Mouse (Mus musculus) heart, adult 2 months (tissue): ENCODE data around the gene Fbxo36. TPM values are rescaled to one million over a fixed set of nuclear protein-coding genes. Genes with fewer than 3 reads are reported as not detected.

Experiments
- DNase-seq, 2 experiments: peaks; one replicate each; pipeline ENCODE4 v3.0.0; 2021
- H3K27ac ChIP-seq: fragments of 200-600 bp; 2 replicates; pipeline ENCODE4 v1.8.1; 2022
- H3K27me3 ChIP-seq: fragments of 200-500 bp; 2 replicates; pipeline ENCODE4 v1.6.1; 2012; ENCODE audit warnings: mild to moderate bottlenecking, low read length, inconsistent platforms, mixed read lengths; ENCODE audit not compliant: control insufficient read depth, insufficient read depth
- H3K36me3 ChIP-seq: fragments of 200-500 bp; 2 replicates; pipeline ENCODE4 v1.6.1; 2012; ENCODE audit warnings: low read length, inconsistent platforms; ENCODE audit not compliant: control insufficient read depth, insufficient read depth
- H3K4me1 ChIP-seq: fragments of 200-500 bp; 2 replicates; pipeline ENCODE4 v1.6.1; 2011; ENCODE audit warnings: low read length; ENCODE audit not compliant: control insufficient read depth, insufficient read depth
- H3K4me3 ChIP-seq: fragments of 200-600 bp; 2 replicates; pipeline ENCODE4 v1.8.1; 2022
- H3K79me2 ChIP-seq: fragments of 200-500 bp; replicated peaks from 2 replicates; pipeline ENCODE4 v1.6.1; 2012; ENCODE audit warnings: mild to moderate bottlenecking, inconsistent platforms, low read length, moderate library complexity, mixed read lengths; ENCODE audit not compliant: control insufficient read depth, insufficient read depth
- H3K9ac ChIP-seq: fragments of 200-500 bp; 2 replicates; pipeline ENCODE4 v1.6.1; 2012; ENCODE audit warnings: low read depth, mild to moderate bottlenecking, control low read depth, inconsistent platforms, low read length, mixed read lengths
- CTCF ChIP-seq: fragments of 200-600 bp; IDR thresholded peaks from 2 replicates; pipeline ENCODE4 v1.8.1; 2022; ENCODE audit warnings: antibody characterized with exemption, mild to moderate bottlenecking, moderate library complexity
- EP300 ChIP-seq: fragments of 200-500 bp; IDR thresholded peaks from 2 replicates; pipeline ENCODE4 v1.6.1; 2011; ENCODE audit warnings: low read depth, low read length, control low read depth; ENCODE audit not compliant: insufficient read depth
- POLR2A ChIP-seq: fragments of 200-500 bp; IDR thresholded peaks from 2 replicates; pipeline ENCODE4 v1.6.1; 2011; ENCODE audit warnings: mild to moderate bottlenecking, low read depth, low read length, control low read depth; ENCODE audit not compliant: insufficient read depth
- WGBS: fragments of 180-500 bp; shearing (Covaris S2); methylation state at CpG from one replicate; pipeline ENCODE4 v1.1.7; 2018; 5-methylcytosine and 5-hydroxymethylcytosine counted together
- intact Hi-C: fragments of 180-260 bp; cut with DNase I; formaldehyde crosslinking; loops from one replicate; pipeline ENCODE4 v1.15.1; 2025
- long read RNA-seq: library from polyadenylated mRNA; stranded (forward); transcript quantifications from one replicate; pipeline ENCODE4 v2.0.0, GENCODE M21; 2021
- polyA plus RNA-seq: library from polyadenylated mRNA; depleted of rRNA; stranded (reverse); fragments of >200 nt; gene quantifications from 2 replicates; pipeline ENCODE4 v1.2.3, GENCODE M21; 2012; rRNA removed
- total RNA-seq, 2 experiments: library from RNA; stranded (reverse); gene quantifications; 2 replicates each; pipeline ENCODE4 v1.2.3; 2021

Gene Fbxo36
- total RNA-seq = 1 to 10 TPM; 1.5 to 2.7 TPM
- polyA plus RNA-seq = 2.5 and 2.9 TPM in 2 replicates
- long read RNA-seq, partial matches to known transcripts = 0 of 1 reads
- long read RNA-seq, other reads (novel, unspliced or antisense) = 0 of 1 reads

DNA sequence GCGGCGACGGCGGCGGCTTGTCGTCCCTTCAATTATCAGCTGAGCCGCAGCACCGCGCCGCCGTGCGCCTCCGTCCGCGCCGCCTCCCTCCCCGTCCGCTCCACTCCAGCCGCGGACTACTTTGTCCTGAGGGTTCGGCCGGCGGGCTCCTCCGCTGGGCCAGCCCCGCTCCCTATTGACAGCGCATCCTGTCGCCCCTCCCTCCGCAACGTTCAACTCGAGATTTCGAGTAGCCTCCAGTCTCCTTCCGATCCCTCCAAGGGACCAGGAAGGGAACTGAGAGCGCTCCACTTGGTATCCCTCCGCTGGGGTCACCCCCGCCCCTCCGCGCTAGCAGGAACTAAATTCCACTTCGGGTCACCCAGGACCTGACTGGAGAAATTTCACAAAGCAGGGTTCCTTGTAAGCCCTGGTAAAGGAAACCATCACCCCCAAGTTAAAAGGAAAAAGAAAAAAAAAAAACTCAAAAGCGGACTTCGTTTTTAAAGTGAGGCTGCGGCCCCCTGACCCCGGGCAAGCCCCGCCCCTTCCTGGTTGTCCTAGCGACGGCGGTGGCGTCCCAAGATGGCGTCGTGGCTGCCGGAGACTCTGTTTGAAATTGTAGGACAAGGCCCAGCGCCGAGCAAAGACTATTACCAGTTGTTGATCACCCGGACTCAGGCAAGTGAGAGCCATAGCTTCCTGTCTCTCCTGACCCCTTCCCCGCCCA is at the start of gene Fbxo36:
Gene Fbxo36, plus strand, starts transcription at position 533 of the 709 bp plus-strand sequence.
- Histone ChIP-seq H3K9ac (peak within 1 kb of the TSS; percentile 100), H3K4me1 (no peaks in the 10 kb centered on the region; the same call in 1 of the 2 replicates), H3K79me2 (peaks cover 2% of the 10 kb centered on the region), H3K36me3 (peaks cover 2% of the 10 kb centered on the region; the same call in 1 of the 2 replicates), H3K4me3 (peak within 1 kb of the TSS; percentile 97), H3K27ac (peak within 1 kb of the TSS; percentile 89), H3K27me3 (no peaks in the 10 kb centered on the region)
- TF ChIP-seq CTCF (no peak), POLR2A (0 out of 2 replicates have a peak, but pooled peaks have one; percentile 37), EP300 (0 out of 2 replicates have a peak, but pooled peaks have one; percentile 61)
- DNase-seq = peak; percentile 93 to 96
- intact Hi-C loops = loop anchor here (5.0 to 10.0 kb wide), 2 partner anchors 55 to 107 kb away; no protein-coding TSS in a partner anchor
- under 1% methylated on average over 38 of the region's 54 CpGs for WGBS

DNA sequence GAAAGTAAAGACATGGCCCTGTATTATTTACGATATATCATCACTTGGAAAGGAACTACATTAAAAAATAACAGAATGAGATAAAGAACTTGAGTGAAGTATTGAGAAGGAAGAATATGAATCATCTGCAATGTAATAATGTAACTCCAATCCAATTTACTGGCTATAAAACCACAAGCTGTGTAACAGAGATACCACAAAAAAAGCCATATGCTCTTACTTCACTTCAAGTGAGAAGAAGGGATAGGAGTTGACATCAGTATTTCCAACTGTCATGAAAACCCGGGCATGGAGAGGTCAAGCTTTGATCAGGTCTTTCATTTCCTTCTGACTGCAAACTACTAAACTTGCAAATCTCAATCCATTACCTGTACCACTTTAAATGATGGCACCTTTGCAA is 48.2 kb upstream of the Fbxo36 start:
- DNase-seq = no peak
- no peak overlapping the region for H3K4me3 ChIP-seq
- H3K79me2 ChIP-seq = peaks cover 3% of the 10 kb centered on the region; the same call in 1 of the 2 replicates
- intact Hi-C loops = no loop called here
- WGBS = 90% methylated on average over 2 of the region's 2 CpGs
- TF ChIP-seq CTCF (no peak), POLR2A (no peak), EP300 (no peak)
- H3K9ac ChIP-seq = no peak overlapping the region
- no peak overlapping the region for H3K27ac ChIP-seq
- no peaks in the 10 kb centered on the region for H3K27me3 ChIP-seq
- no peaks in the 10 kb centered on the region for H3K4me1 ChIP-seq
- peaks cover 4% of the 10 kb centered on the region for H3K36me3 ChIP-seq

DNA sequence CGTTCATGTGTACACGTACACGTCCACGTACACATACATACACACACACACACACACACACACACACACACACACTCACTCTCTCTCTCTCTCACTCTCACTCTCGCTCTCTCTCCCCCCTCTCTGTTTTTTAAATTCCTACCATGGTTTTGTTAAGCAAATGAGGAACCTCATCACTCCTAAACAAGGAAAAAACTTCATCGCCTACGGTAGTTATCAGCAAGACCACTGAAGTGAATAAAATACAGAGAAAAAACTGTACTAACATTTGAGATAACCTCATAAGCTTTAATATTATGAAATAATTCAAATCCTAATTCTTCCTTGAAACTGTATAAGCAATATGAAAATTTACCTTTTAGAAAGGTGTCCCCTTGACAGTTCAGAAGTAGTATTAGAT is 44.3 kb upstream of the Fbxo36 start:
- no peak overlapping the region for H3K9ac ChIP-seq

DNA sequence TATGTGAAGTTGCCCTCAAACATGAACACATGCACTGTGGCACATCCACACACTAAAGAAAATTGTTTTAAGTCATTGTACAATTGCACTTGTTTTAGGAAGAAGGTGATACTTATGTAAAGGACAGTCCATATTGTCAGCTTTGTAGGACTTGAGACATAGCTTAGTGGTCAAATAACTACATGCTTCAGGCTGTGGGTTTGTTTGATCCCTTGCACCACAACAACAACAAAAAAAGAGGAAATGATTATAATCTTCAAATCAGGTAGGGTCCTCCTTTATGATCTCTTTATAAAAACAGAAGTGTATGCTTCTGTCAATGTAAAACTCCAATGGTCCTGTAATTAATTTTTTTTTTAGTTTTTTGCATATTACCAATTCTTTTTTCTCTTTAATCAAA is 40.5 kb upstream of the Fbxo36 start:
- Histone ChIP-seq H3K4me1 (peaks cover 3% of the 10 kb centered on the region), H3K27ac (no peak overlapping the region), H3K79me2 (peaks cover 4% of the 10 kb centered on the region; the same call in 1 of the 2 replicates), H3K36me3 (peaks cover 8% of the 10 kb centered on the region), H3K27me3 (no peaks in the 10 kb centered on the region), H3K9ac (no peak overlapping the region), H3K4me3 (no peak overlapping the region)
- intact Hi-C loops = no loop called here
- DNase-seq = no peak
- no peak for TF ChIP-seq CTCF
- no peak for TF ChIP-seq EP300
- TF ChIP-seq POLR2A = no peak

More for the DNA sequence above, 44.3 kb upstream of the Fbxo36 start:
- no peak overlapping the region for H3K27ac ChIP-seq
- no peaks in the 10 kb centered on the region for H3K27me3 ChIP-seq
- H3K79me2 ChIP-seq = peaks cover 5% of the 10 kb centered on the region; the same call in 1 of the 2 replicates
- intact Hi-C loops = no loop called here
- TF ChIP-seq EP300 = no peak
- TF ChIP-seq POLR2A = no peak
- TF ChIP-seq CTCF = no peak
- no peak for DNase-seq
- WGBS = 93% methylated on average over 7 of the region's 7 CpGs
- peaks cover 8% of the 10 kb centered on the region for H3K36me3 ChIP-seq
- H3K4me3 ChIP-seq = no peak overlapping the region
- H3K4me1 ChIP-seq = peaks cover 3% of the 10 kb centered on the region; the same call in 1 of the 2 replicates

DNA sequence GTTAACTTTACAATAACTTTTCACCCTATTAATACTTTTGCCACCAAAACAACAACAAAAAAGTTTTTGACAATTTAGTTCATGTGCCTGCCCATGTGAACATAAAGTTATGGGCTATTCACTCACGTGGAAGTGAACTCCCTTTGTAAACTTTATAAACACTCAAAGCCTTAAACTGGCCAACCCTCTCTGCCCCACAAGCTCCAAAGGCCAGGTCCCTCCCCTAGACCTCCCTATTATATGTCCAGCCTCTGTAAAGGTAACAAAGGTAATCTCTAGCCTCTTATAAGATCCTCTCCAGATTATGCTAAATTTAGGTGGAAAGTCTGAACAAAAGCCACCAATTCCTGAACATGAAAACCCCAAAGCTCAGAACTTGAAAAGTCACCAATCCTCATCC is 35.9 kb upstream of the Fbxo36 start:
- peaks cover 3% of the 10 kb centered on the region; the same call in 1 of the 2 replicates for H3K79me2 ChIP-seq

DNA sequence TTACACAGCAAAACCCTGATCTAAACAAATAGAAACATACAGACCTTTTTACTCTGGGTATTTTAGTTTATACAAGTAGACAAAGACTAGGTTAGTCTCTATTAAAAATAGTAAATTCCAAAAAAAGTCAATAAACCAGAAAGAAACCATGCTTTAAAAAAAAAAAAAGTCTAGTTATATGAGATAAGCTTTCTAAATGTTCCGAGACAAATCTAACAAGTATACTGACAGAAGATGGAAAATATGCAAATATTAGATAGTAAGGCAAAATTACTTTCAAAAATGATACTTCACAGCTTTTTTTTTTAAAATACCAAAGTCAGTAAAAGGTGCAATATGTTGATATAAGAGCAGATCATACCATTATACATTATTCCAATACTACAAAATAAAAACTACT is 22.0 kb upstream of the Fbxo36 start:
- Histone ChIP-seq H3K4me1 (no peaks in the 10 kb centered on the region; the same call in 1 of the 2 replicates), H3K27ac (no peak overlapping the region), H3K27me3 (no peaks in the 10 kb centered on the region), H3K4me3 (no peak overlapping the region), H3K79me2 (peaks cover 3% of the 10 kb centered on the region), H3K9ac (no peak overlapping the region), H3K36me3 (peaks cover 7% of the 10 kb centered on the region; the same call in 1 of the 2 replicates)
- WGBS = 66% methylated on average over 1 of the region's 1 CpGs
- TF ChIP-seq POLR2A (no peak), EP300 (no peak), CTCF (no peak)
- intact Hi-C loops = no loop called here
- no peak for DNase-seq

More for the DNA sequence above, 35.9 kb upstream of the Fbxo36 start:
- TF ChIP-seq EP300 (no peak), POLR2A (no peak), CTCF (no peak)
- Histone ChIP-seq H3K27ac (no peak overlapping the region), H3K36me3 (peaks cover 8% of the 10 kb centered on the region), H3K4me1 (peaks cover 3% of the 10 kb centered on the region), H3K27me3 (no peaks in the 10 kb centered on the region), H3K4me3 (no peak overlapping the region), H3K9ac (no peak overlapping the region)
- DNase-seq = no peak
- intact Hi-C loops = no loop called here
- WGBS = 78% methylated on average over 1 of the region's 1 CpGs
